Comparison of ENCODE assay signal across 14 mouse cellular contexts in genomic region chr15:67467404-67468345, GRCm38 (mm10).
"Had no signal": no experiment of that assay in that cellular context is flagged by ENCODE, and none has a peak within 500 bp of the region (broad histone marks: within the 10 kb centered on the region; RNA-seq: fewer than 3 reads in every experiment).

No protein-coding gene starts in this region.

- H3K36me3 ChIP-seq: kidney, embryonic 15.5 days; limb, embryonic 13.5 days; liver, embryonic 15.5 days; midbrain, embryonic 13.5 days; neural tube, embryonic 12.5 days had no signal

- H3K4me1 ChIP-seq: kidney, embryonic 15.5 days; limb, embryonic 13.5 days; liver, embryonic 15.5 days; midbrain, embryonic 13.5 days; neural tube, embryonic 12.5 days had no signal

- H3K4me3 ChIP-seq: kidney, embryonic 15.5 days; limb, embryonic 13.5 days; liver, embryonic 15.5 days; midbrain, embryonic 13.5 days; neural tube, embryonic 12.5 days had no signal

- H3K27ac ChIP-seq: kidney, embryonic 15.5 days; limb, embryonic 13.5 days; liver, embryonic 15.5 days; midbrain, embryonic 13.5 days; neural tube, embryonic 12.5 days had no signal

- H3K9me3 ChIP-seq: kidney, embryonic 15.5 days; limb, embryonic 13.5 days; liver, embryonic 15.5 days; midbrain, embryonic 13.5 days; neural tube, embryonic 12.5 days had no signal

- H3K4me2 ChIP-seq: kidney, embryonic 15.5 days; limb, embryonic 13.5 days; liver, embryonic 11.5 days; liver, embryonic 15.5 days; midbrain, embryonic 13.5 days; neural tube, embryonic 12.5 days had no signal

- ATAC-seq: lung, postnatal 0 days; midbrain, embryonic 13.5 days had no signal

- DNase-seq: kidney, adult 2 months; kidney, postnatal 25 days; lung, adult 2 months; lung, postnatal 36 days; spleen, adult 18-20 months; thymus, adult 2 months; thymus, postnatal 36 days had no signal

- H3K27me3 ChIP-seq: kidney, embryonic 15.5 days; limb, embryonic 13.5 days; liver, embryonic 15.5 days; midbrain, embryonic 13.5 days; neural tube, embryonic 12.5 days had no signal

- H3K9ac ChIP-seq: kidney, embryonic 15.5 days; limb, embryonic 13.5 days; liver, embryonic 15.5 days; midbrain, embryonic 13.5 days; neural tube, embryonic 12.5 days had no signal
